Mouse (Mus musculus) retina, postnatal 1 day (tissue): ENCODE results near the gene Atg14.
"Not testable (repeated sequence)": the region's sequence is repeated elsewhere in the genome, so short reads cannot be mapped to it uniquely, and the experiment has no call there.

Source experiments
- DNase-seq: peaks from one replicate; pipeline ENCODE4 v3.0.0-alpha.2; 2012

Gene Atg14

DNA sequence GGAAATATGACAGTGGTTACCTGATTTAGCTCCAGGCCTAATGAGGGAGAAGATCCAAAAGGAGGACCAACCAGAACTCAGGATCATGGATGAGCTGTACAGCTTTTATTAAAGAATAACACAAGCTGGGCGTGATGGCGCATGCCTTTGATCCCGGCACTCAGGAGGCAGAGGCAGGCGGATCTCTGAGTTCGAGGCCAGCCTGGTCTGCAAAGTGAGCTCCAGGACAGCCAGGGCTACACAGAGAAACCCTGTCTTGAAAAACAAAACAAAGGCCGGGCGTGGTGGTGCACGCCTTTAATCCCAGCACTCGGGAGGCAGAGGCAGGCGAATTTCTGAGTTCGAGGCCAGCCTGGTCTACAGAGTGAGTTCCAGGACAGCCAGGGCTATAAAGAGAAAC lies at the start of gene Atg14:
Atg14 (minus strand) TSS at position 101 of the 400 bp plus-strand sequence.
- not testable (repeated sequence) for DNase-seq

DNA sequence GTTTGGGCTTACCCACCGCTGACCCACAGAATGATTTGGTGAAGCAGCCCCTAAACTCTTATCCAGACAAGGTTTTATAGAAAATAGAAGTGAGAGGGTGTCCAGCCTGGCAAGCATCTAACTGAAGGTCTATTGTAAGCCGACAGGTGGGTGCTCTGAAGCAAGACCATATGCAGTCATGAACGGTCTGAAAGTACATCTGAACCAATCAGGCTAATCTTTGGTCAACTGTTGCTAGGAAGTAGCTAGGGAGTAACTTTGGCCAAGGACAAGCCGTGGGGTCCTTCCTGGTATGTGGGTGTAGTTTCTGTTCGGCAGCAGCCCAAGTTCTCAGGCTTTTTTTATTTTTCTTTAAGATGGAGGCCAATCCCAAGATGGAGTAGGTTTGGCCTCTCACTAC lies 48.4 kb upstream of the Atg14 start:
- DNase-seq = no peak

DNA sequence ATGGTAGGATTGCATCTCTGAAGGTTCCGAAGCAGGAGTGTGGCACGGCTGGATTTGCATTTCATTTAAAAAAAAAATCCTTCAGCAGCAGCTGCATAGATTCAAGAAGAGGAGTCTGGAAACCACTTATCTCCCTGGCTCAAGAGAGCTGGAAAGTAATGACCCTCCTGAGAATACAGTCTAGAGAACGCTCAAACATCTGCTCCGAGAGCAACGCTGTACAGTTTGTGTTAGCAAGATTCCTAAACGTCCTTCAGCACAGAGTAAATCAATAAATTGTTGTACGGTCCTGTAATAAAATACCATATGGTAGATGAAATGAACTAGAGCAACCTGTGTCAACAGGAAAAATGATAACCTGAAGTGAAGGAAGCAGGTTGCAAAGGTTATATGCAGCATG lies 42.8 kb upstream of the Atg14 start:
- no peak for DNase-seq

DNA sequence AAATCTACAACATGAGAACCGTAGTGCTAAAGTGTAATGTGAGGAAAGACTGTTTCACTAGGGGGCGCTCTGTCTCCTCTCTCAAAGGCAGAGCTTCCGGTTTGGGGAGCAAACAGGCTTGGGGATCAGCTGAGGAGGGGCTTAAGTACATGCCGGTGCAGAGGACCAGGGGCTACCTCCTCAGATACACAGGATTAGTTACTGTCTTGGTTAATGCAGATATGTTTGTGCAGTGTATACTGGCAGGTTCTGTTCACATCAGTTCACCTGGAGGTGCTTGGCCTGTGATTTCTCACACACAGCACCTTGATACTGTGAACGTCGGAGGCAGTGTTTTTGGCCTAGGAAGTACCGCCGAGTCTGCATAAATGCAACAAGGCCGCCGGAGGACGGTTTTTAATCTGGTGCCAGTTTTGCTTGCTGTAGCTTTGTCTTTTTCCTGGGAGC lies 27.5 kb upstream of the Atg14 start:
- peak; percentile 86 for DNase-seq

DNA sequence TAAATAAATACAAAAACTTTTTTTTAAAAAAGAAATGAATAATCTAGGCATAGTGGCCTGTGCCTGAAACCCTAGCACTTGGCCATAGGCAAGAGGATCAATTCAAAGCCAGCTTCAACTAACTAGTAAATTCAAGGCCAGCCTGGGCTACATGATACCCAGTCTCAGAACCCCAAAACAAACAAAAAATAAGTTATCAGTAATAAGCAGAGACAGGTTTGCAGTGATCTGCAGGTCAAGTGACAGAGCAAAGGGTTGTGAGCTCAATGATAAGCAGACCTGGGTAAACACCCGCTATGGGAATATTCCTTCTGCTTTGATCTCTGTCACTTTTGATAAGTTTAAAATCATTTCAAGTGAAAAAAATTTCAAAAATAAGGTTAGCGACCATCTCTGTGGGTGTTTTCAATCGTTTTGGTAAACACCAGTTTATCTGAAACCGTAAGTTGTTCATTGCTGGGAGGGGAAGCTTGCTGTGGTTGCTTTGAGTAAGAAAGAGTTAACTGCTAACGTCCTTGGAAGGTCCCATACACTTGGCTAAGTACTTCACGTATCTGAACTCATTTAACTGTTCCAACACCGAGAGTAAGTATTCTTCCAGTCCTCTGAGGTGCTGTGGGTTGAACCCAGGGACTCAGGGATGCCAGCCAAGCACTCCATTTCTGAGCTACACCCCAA lies 24.1 kb upstream of the Atg14 start:
- no peak for DNase-seq

DNA sequence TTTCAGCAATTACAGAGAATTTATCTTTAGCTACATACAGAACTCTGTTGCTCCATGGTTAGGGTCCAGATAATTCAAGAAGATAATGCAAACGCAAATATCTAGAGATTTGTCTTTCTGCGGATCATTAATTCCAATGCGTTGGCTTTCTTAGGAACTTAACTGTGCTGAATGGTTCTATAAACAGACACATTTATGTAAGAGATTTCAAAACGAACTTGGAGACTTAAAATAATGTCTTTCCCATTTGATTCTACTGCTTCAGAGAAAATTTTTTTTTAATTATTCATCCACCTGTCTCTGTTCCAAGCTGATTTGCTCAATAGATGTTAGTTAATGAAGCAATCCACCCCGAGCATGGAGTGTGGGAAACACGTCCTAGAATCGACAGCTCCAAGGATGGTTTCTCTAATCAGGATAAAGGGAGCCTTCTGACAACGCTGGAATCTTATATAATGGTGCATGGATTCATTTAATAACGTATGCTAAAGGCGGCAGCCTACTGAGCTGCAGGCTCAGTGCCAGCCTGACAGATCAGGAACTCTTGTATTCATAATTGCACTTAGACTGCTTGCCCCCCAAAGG lies 20.0 kb upstream of the Atg14 start:
- DNase-seq = no peak

DNA sequence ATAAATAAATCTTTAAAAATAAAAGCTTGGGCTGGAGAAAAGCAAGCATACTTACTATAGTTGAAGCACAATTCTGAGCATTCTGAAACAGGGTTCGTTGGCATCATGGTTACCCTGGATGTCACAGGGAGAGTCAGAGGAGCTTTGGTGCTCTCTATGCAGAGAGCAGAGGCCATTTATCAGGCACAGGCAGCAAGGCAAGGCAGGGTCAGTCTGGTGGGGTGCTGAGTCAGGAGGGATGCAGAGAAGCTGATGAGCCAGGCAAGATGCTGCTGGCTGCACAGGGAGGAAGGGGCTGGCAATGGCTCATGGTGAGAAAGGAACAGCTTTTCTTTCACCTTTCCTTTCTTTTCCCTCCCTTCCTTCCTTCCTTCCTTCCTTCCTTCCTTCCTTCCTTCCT lies 19.0 kb upstream of the Atg14 start:
- DNase-seq = no peak

DNA sequence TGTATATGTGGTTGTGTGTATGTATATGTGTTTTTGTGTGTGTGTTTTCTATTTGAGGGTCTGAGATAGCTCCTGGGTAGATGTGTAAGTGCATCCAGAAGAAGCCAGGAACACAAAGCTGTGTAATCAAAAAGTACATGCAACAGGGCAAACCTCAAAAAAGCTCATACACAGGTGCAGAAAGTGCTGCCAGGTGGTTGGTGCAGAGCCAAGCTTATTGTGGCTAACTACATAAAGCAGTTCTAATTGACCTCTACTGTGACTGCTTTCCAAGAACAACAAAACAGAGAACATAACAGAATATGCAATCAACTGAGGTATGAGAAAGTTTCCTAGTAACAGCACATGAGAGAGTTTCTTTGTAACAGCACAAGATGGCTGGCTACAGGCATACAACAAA lies 13.9 kb upstream of the Atg14 start:
- DNase-seq = no peak

DNA sequence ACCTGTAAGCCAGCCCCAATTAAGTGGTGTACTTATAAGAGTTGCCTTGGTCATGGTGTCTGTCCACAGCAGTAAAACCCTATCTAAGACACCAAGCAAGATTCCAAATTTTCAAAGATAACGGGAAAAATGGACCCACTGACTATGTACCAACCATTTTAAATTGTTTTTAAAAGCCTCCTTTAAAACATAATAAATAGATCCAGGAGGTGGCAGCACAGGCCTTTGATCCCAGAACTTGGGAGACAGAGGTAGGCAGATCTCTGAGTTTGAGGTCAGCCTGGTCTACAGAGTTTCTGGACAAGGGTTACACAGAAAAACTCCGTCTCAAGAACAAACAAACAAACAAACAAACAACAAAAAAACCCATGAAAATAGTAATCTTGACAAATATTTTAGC lies 11.2 kb upstream of the Atg14 start:
- peak; percentile 10 for DNase-seq

DNA sequence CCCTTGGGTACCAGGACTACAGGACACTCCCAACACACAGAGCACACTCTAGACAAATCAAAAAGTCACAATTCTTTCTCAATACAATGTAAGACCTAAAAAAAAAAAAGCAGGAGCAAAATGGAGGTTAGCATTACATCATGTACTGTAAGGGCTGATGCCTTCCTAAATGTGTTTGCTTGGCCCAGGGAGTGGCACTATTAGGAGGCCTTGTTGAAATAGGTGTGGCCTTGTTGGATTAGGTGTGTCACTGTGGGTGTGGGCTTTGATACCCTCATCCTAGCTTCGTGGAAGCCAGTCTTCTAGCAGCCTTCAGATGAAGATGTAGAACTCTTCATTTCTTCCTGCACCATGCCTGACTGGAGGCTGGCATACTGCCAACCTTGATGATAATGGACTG lies 10.8 kb upstream of the Atg14 start:
- no peak for DNase-seq

DNA sequence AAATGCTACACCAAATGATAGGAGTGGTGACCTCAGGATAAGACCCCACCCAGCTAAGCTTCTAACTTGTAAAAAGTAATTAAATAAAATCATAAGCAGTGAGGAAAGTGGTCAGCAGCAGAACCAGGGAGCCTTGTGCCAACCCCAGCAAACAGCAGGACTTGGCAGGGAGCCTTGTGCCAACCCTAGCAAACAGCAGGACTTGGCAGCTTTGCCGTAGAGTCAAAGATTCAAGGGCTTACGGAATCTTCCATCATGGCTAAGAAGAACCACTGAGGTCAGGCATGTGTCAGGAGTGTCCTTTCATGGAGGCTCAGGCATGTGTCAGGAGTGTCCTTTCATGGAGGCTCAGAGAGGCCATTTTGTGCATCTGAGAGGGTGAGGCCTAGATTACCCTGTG lies 7.6 kb upstream of the Atg14 start:
- DNase-seq = no peak

DNA sequence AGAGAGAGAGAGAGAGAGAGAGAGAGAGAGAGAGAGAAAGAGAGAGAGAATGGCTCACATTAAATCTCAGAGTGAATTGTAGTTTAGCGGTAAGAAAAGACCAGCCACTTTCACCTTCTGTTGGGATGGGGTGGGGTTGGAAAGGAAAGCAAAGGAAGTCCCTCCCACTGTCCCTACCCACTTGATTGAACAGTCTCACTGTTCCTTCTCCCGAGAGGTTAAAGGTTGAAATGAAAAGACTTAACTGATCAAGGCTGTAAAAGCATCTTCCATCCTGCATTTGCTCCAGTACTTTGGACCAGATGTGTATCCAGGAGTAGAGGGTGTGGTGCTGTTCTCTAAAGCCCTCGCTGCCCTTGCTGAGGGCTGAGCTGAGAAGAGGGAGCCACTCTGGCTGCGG lies 6.2 kb upstream of the Atg14 start:
- no peak for DNase-seq

DNA sequence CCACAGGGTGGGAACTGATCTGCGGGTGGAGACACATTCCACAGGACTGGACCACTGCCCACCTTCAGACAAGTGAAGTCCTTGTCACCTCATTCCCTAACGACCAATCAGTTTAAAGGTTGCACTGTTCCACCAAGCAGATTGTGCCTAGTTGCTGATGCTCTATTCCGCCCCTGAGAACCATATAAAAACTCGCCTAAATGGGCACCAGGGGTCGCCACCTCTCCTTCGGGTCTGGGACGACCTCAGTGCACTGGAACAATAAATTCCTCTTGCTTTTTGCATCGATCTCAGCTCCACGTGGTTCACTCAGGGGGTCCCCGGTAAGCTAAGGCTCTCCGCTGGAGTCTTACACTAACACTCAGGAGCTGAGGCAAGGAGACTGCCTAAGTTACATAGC lies 4.3 kb upstream of the Atg14 start:
- DNase-seq = no peak

DNA sequence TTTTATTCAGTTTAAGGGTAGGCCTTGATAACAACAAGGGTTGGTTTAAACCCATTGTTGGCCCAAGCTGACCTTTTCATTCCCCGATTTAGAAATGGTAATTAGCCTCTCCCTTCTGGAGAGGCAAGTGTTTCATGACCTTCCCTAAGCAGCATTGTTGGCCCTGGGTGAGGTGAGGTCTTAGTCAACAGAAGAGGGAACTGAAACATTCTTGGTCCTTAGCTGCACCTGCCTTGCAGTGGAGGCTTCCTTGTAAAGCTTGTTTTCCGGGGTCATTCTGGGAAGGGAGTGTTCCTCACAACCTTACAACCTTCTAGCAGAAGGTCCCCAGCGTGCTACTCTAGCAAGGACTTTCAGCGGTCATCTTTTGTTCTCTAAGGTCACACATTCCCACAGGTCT lies 2.3 kb upstream of the Atg14 start:
- DNase-seq = no peak

DNA sequence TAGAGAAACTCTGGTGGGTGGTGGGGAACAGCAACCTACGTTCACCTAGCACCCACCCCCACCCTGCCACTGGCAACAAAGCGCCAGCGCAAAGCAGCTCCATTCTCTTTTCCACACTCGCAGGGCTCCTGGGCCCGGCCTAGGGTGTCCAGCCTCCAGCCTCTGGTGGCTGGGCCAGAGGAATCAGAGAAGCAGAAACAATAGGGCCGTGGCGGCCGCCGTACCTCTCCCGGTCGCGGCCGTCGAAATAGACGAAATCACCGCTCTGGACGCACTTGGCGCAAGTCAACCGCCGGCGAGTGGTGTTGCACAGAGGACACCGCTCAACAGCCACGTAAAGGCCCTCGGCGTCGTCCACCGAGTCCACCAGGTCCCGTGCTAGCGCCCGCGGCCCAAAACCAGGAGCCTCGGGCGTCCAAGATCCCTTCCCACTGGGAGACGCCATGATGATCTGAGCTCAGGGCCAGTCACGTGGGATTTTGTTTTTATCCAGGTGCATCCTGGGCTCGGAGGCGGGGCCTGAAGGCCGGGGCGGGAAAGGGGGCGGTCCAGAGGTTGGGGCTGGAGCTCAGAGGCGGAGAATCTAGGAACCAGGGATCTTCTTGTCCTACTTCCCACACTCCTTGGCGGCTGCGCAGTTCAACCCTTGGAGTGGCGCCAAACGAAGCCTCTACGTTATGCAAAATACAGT lies 2.3 kb downstream of the Atg14 start:
- peak; percentile 99 for DNase-seq

DNA sequence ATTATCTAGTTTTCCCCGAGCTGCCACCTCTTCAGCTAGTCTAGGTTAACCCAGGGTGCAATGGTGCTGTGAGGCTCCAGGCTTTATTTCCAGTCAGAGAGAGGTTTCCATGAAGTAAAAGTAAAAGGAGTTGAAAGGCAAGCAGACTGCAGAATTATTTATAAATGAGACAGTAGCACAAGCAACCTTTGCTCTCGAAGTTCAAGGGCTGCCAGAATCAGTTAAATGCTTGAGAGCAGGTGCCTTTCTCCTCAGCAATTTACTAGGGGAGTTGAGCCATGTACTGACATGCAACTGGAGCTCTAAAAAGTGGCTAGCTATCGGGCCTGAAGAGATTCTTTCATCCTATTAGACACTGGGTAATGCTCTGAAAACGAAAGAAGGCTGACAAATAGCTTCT lies 7.3 kb downstream of the Atg14 start:
- DNase-seq = no peak

DNA sequence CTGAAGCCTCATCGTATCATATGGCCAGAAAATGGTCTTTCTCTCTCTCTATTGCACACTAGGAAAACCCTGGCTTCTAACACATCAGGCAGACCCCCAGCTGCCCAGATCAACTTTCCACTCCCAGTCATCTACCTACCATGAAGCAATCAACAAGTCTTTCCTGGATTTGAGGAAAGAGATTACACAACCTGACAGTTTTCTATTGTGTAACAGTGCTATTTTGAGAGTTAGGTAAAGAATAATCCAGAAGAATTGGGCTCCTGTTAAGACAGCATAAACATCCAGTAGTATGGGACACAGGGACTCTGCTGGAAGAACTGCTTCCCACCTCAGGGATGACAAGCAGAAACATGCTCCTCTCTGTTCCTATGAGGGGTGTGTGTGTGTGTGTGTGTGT lies 7.9 kb downstream of the Atg14 start:
- no peak for DNase-seq

DNA sequence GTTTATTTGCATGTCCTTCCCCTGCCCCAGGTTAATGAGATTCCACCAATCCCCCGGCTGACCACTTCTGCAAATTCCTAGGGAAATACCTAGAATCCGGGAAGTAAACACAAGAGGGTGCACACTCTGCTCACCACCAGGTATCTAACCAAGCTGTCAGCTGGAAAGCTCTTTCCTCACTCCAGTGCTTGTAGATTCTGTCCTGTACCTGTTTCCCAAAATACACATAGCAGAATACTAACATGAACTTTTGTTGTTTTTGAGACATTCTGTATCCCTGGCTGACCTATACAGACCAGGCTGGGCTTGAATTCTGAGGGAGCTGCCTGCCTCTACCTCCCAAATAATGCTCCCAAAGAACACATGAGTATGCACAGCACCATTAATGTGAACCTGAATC lies 9.7 kb downstream of the Atg14 start:
- DNase-seq = no peak

DNA sequence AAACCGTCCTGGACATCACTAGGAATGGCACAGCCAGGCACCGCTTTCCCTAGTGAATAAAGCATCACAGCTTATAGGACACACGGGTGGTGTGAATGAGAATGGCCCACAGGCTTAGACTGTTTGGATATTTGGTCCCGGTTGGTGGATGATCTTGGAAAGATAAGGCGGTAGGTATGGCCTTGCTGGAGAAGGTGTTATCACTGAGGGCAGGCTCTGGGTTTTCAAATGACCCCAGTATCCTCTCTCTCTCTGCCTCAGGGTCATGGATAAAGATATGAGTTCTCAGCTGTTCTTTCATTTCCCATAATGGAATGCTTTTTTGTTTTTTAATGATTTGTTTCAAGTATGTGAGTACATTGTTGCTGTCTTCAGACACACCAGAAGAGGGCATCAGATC lies 15.2 kb downstream of the Atg14 start:
- no peak for DNase-seq

DNA sequence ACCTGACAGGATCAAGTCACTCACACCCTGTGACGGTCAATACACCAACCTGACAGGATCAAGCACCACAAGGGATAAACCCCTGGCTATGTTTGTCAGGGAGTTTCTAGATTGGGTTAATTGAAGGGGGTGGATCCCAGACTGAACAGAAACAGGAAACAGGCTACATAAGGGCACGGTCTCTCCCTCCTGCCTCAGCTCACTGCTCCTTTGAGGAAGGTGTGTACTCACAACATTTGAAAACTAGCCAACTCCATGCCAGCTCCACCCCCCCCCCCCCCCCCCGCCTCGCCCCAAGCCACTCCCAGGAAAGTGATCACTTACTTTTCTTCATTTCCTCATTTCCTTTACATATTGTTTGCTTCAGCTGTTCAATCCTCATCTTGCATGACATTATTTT lies 16.2 kb downstream of the Atg14 start:
- no peak for DNase-seq

DNA sequence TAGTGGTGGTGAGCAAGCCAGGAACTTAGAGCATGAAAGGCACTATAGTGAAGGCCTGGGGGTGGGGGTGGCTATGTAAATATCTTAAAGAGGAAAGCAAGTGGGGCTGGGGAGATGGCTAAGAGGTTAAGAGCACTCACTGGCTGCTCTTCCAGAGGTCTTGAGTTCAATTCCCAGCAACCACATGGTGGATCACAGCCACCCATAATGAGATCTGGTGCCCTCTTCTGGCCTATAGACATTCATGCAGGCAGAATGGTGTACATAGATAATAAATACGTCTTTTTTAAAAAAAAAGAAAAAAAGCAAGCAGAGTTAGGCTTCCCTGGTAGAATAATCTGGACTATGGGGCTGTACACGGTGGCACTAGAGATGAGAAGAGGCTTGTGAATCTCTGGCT lies 17.1 kb downstream of the Atg14 start:
- DNase-seq = no peak

DNA sequence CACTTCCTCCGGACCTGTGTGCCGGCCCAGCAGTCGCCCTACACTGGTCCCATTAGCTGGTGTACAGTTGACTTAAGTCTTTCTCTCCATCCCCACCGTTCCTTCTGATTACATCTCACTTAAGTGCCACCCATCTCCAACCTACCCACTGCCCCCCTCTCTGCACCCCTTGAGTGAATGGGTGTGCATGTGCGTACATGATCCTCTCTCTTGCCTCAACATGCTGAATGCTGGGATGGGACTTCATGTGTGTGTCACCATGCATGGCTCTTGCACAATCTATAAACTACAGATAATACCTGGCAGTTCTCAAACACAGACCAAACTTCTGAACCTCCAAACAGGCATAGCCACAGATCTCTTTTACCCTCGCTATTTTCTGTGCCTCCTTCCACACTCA lies 18.8 kb downstream of the Atg14 start:
- no peak for DNase-seq

DNA sequence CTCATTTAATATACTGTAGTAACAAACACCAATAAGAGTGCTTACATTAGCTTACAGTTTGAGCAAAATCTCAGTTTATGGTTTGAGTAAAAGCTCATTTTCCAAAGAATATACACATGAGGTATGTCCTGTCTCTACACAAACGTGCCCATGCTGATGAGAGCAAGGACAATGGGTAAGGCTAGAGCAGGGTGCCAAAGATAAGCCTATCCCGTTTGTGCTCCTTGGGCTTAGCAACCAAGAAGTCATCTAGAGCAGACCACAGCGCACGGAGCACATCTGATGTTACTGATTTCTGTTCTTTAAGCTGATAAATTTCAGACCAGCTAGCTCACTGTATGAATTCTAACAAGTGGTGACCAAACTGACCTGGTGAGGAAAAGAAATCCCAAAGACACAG lies 25.6 kb downstream of the Atg14 start:
- DNase-seq = no peak

DNA sequence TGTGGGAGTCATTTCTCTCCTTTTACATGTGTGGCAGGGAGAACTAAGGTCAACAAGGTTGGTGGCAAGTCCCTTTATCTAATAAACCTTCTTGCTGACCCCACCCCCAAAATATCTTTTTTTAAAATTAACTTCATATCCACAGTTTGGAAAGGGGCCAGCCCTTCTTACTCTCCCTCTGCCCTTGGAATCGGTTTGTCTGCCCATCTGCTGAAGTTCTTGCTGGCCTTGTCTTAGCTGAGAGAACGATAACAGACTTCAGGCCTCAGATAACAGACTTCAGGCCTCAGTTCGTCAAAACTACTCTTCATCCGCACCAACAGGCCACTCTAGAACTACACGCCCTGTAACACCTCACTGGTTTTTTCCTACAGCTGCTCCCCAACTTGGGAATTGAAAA lies 26.2 kb downstream of the Atg14 start:
- no peak for DNase-seq

DNA sequence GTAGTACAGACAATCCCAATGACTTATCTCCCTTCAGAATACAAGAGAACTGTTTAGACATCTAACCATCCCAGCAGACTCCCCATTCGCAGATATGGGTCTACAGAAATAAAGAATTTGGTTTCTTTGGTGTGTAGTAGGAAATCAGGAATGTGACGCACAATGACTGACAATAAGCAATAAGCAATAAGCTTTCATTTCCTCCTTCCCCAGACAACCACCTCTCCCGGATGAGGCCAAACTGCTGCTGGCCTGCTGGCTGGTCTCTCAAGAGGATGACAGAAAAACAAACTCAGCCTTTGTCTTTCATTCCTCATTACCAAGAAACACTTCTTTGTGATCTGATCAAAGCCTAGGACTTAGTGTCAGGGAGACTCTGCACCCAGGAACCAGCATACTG lies 28.2 kb downstream of the Atg14 start:
- no peak for DNase-seq
